Mouse (Mus musculus): ENCODE measurements at regions not wholly inside any gene's neighbourhood (a gene's known extent, or its start where the extent isn't known, plus 50 kb on each side); places are given as distances from the start of the nearest gene placed in this dataset.

- ATAC-seq (ENCODE audit: insufficient number of reproducible peaks, low FRiP score, low TSS enrichment): no peak
Measured at GRCm38 (mm10) chr8:80120378-80120965, 62.7 kb upstream of the Hhip start.

GRCm38 (mm10) chr8:80117328-80117727, 59.5 kb upstream of the Hhip start:
- ATAC-seq (ENCODE audit: insufficient number of reproducible peaks, low FRiP score, low TSS enrichment): no peak
